Mouse (Mus musculus) limb, embryonic 13.5 days (tissue): ENCODE data around the gene Gm10053. TPM values are rescaled to one million over a fixed set of nuclear protein-coding genes. Genes with fewer than 3 reads are reported as not detected.

Experiments used
- ATAC-seq: fragments of 200-750 bp; cut with Nextera tagmentation; 2 replicates; pipeline ENCODE4 v1.8.0; 2017; ENCODE audit warnings: low read depth, moderate number of reproducible peaks, moderate TSS enrichment; ENCODE audit not compliant: low FRiP score
- H3K27ac ChIP-seq: fragments of 300-500 bp; sonication (generic); 2 replicates; pipeline ENCODE4 v1.5.1; 2015; ENCODE audit warnings: inconsistent platforms, mild to moderate bottlenecking, moderate library complexity
- H3K27me3 ChIP-seq: fragments of 300-500 bp; sonication (generic); 2 replicates; pipeline ENCODE4 v1.6.1; 2015; ENCODE audit warnings: mild to moderate bottlenecking, inconsistent platforms
- H3K36me3 ChIP-seq: fragments of 300-500 bp; sonication (generic); 2 replicates; pipeline ENCODE4 v1.6.1; 2015; ENCODE audit warnings: inconsistent platforms, mild to moderate bottlenecking, moderate library complexity
- H3K4me1 ChIP-seq: fragments of 300-500 bp; sonication (generic); 2 replicates; pipeline ENCODE4 v1.6.1; 2015; ENCODE audit warnings: inconsistent platforms
- H3K4me2 ChIP-seq: fragments of 300-500 bp; sonication (generic); replicated peaks from 2 replicates; pipeline ENCODE4 v1.6.1; 2015; ENCODE audit warnings: inconsistent platforms, mild to moderate bottlenecking, moderate library complexity
- H3K4me3 ChIP-seq: fragments of 300-500 bp; sonication (generic); 2 replicates; pipeline ENCODE4 v1.5.1; 2015; ENCODE audit warnings: moderate library complexity, mild to moderate bottlenecking, inconsistent platforms
- H3K9ac ChIP-seq: fragments of 300-500 bp; sonication (generic); 2 replicates; pipeline ENCODE4 v1.6.1; 2015; ENCODE audit warnings: mild to moderate bottlenecking, inconsistent platforms
- H3K9me3 ChIP-seq: fragments of 300-500 bp; sonication (generic); 2 replicates; pipeline ENCODE4 v1.6.1; 2016; ENCODE audit warnings: inconsistent platforms
- WGBS: fragments of 180-500 bp; shearing (Covaris S2); methylation state at CpG from one replicate; pipeline ENCODE4 v1.1.7; 2015; 5-methylcytosine and 5-hydroxymethylcytosine counted together
- polyA plus RNA-seq: library from polyadenylated mRNA; unstranded; fragments of >200 nt; fragmentation: Nextera tagmentation; extraction: Ambion mirVana; gene quantifications from 2 replicates; pipeline ENCODE4 v1.2.1, GENCODE M21; 2015

Gene Gm10053
- polyA plus RNA-seq, 1 experiment from 2014 or later, result 206 TPM

- Histone ChIP-seq H3K9ac (no peak overlapping the region), H3K9me3 (no peaks in the 10 kb centered on the region), H3K27me3 (peaks cover 82% of the 10 kb centered on the region), H3K27ac (no peak overlapping the region), H3K36me3 (no peaks in the 10 kb centered on the region), H3K4me2 (no peak overlapping the region), H3K4me1 (peaks cover 22% of the 10 kb centered on the region), H3K4me3 (no peak overlapping the region)
- ATAC-seq, result no peak
- WGBS, result 5% methylated on average over 2 of the region's 2 CpGs
These were observed 26.8 kb downstream of the Gm10053 start for GRCm38 (mm10) chr19:24902256-24902655.

- H3K27me3 ChIP-seq, result peaks cover 76% of the 10 kb centered on the region
- H3K4me2 ChIP-seq, result no peak overlapping the region
- WGBS, result 45% methylated on average over 2 of the region's 2 CpGs
- no peak overlapping the region for H3K27ac ChIP-seq
- ATAC-seq, result no peak
- no peaks in the 10 kb centered on the region for H3K9me3 ChIP-seq
- no peak overlapping the region for H3K9ac ChIP-seq
- H3K36me3 ChIP-seq, result no peaks in the 10 kb centered on the region
- H3K4me1 ChIP-seq, result peaks cover 17% of the 10 kb centered on the region
- no peak overlapping the region for H3K4me3 ChIP-seq
These were observed 27.3 kb downstream of the Gm10053 start for GRCm38 (mm10) chr19:24902821-24903220.

- no peak overlapping the region for H3K27ac ChIP-seq
- H3K9ac ChIP-seq, result no peak overlapping the region
- 92% methylated on average over 6 of the region's 6 CpGs for WGBS
- ATAC-seq, result no peak
- H3K4me3 ChIP-seq, result no peak overlapping the region
- H3K4me1 ChIP-seq, result no peaks in the 10 kb centered on the region
- no peak overlapping the region for H3K4me2 ChIP-seq
- H3K9me3 ChIP-seq, result no peaks in the 10 kb centered on the region
- H3K36me3 ChIP-seq, result no peaks in the 10 kb centered on the region
- peaks cover 33% of the 10 kb centered on the region for H3K27me3 ChIP-seq
These were observed 32.2 kb downstream of the Gm10053 start for GRCm38 (mm10) chr19:24907655-24908054.

- peaks cover 24% of the 10 kb centered on the region for H3K27me3 ChIP-seq
- H3K36me3 ChIP-seq, result no peaks in the 10 kb centered on the region
- no peak overlapping the region for H3K9ac ChIP-seq
- WGBS, result 88% methylated on average over 3 of the region's 3 CpGs
- H3K9me3 ChIP-seq, result no peaks in the 10 kb centered on the region
- H3K27ac ChIP-seq, result no peak overlapping the region
- ATAC-seq, result no peak
- H3K4me1 ChIP-seq, result no peaks in the 10 kb centered on the region
- H3K4me2 ChIP-seq, result no peak overlapping the region
- no peak overlapping the region for H3K4me3 ChIP-seq
These were observed 33.1 kb downstream of the Gm10053 start for GRCm38 (mm10) chr19:24908385-24909155.

GRCm38 (mm10) chr19:24920866-24921265 lies 45.4 kb downstream of the Gm10053 start:
- H3K9me3 ChIP-seq, result no peaks in the 10 kb centered on the region
- peaks cover 29% of the 10 kb centered on the region for H3K36me3 ChIP-seq
- H3K4me2 ChIP-seq, result no peak overlapping the region
- no peak overlapping the region for H3K9ac ChIP-seq
- no peaks in the 10 kb centered on the region for H3K4me1 ChIP-seq
- H3K4me3 ChIP-seq, result no peak overlapping the region
- ATAC-seq, result no peak
- H3K27me3 ChIP-seq, result no peaks in the 10 kb centered on the region
- H3K27ac ChIP-seq, result no peak overlapping the region
- 93% methylated on average over 5 of the region's 5 CpGs for WGBS

Other genes starting within 250 kb of the Gm10053 start
- 1.8 and 1.9 TPM in 2 replicates for gene Tmem252, start 201.7 kb upstream of the Gm10053 start, polyA plus RNA-seq
- gene Pgm5, start 13.8 kb upstream of the Gm10053 start, polyA plus RNA-seq, result 2.8 and 3.3 TPM in 2 replicates
- 0.24 TPM in 1 of 2 replicates, not detected in the other for gene Foxd4, start 25.5 kb downstream of the Gm10053 start, polyA plus RNA-seq
- gene Cbwd1, start 85.9 kb downstream of the Gm10053 start, polyA plus RNA-seq, result 22.9 and 23.9 TPM in 2 replicates
- 3.3 and 5.5 TPM in 2 replicates for gene Dock8, start 123.8 kb downstream of the Gm10053 start, polyA plus RNA-seq